ENCODE assay signal across 8 mouse cellular contexts in the genomic region with DNA sequence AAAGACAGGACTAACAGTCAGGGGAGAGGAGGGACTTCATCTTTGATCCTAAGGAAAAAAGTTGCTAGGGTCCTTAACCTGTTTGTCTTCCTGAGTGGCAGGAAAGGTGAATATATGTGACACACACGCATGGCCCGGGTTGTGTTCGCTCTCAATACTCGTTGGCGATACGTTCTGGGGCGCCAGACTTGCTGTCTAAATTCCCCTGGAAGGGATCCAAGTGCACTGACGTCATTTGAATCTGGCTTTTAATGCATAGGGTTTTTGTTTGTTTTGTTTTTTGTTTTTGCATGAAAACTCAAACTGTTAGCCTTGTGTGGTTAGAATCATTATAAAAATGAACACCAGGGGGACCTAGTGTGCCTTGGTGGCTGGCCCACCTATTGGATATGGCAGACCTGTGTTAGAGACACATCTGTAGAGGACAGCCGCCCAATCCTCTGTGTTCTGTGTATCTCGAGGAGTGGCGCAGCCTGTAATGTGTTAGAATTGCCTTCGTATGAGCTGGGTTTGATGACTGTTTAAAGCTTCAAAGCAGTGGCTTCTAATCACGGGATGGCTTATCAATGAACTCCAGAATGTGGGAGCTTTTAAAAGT. TPM values are rescaled to one million over a fixed set of nuclear protein-coding genes. Genes with fewer than 3 reads are reported as not detected.
DNase-seq lines count a peak whose midpoint lies in the region; ATAC-seq and TF ChIP-seq lines count a peak whose summit lies in the region.

No protein-coding gene starts in this region.

- TF ChIP-seq POLR2A in cerebellum, adult 2 months (IDR thresholded peaks at IDR 0.05; ENCODE audit: borderline replicate concordance, insufficient read depth, low read length): no peak

- DNase-seq in cerebellum, adult 2 months: peak; percentile 37 to 59
- no peak for DNase-seq in cerebellum, adult 9-11 months
- peak; percentile 79 for DNase-seq in thymus, postnatal 0 days (ENCODE audit: low spot score)
- DNase-seq in thymus, postnatal 25 days: no peak
- peak; percentile 70 for DNase-seq in kidney, adult 9 months
- DNase-seq in urinary bladder, postnatal 10 days (ENCODE audit: low spot score): no peak

- no peak overlapping the region for H3K4me3 ChIP-seq in cerebellum, adult 2 months (replicated peaks; ENCODE audit: insufficient read depth, low read depth, low read length)
- H3K4me3 ChIP-seq in forebrain, embryonic 12.5 days (replicated peaks): no peak overlapping the region
- no peak overlapping the region for H3K4me3 ChIP-seq in midbrain, embryonic 12.5 days

- no peaks in the 10 kb centered on the region for H3K27me3 ChIP-seq in cerebellum, adult 2 months (ENCODE audit: control insufficient read depth, insufficient read depth, low read length)
- peaks cover 4% of the 10 kb centered on the region for H3K27me3 ChIP-seq in forebrain, embryonic 12.5 days
- H3K27me3 ChIP-seq in midbrain, embryonic 12.5 days: peaks cover 4% of the 10 kb centered on the region

- peak; percentile 79 for TF ChIP-seq CTCF in cerebellum, adult 2 months (IDR thresholded peaks at IDR 0.05; ENCODE audit: borderline replicate concordance, insufficient read depth, low read depth, low read length)

- peak; percentile 55; the same call in 1 of the 2 replicates for ATAC-seq in forebrain, embryonic 12.5 days (ENCODE audit: low FRiP score)
- peak; percentile 70; the same call in 1 of the 2 replicates for ATAC-seq in midbrain, embryonic 12.5 days (ENCODE audit: low FRiP score, low read depth)

- no peaks in the 10 kb centered on the region for H3K36me3 ChIP-seq in forebrain, embryonic 12.5 days (replicated peaks)
- H3K36me3 ChIP-seq in midbrain, embryonic 12.5 days: no peaks in the 10 kb centered on the region

- H3K4me1 ChIP-seq in cerebellum, adult 2 months (ENCODE audit: control insufficient read depth, insufficient read depth, low read length): no peaks in the 10 kb centered on the region
- H3K4me1 ChIP-seq in forebrain, embryonic 12.5 days: no peaks in the 10 kb centered on the region
- H3K4me1 ChIP-seq in midbrain, embryonic 12.5 days: no peaks in the 10 kb centered on the region

- H3K9me3 ChIP-seq in forebrain, embryonic 12.5 days: no peaks in the 10 kb centered on the region
- no peaks in the 10 kb centered on the region for H3K9me3 ChIP-seq in midbrain, embryonic 12.5 days

- no peak overlapping the region for H3K4me2 ChIP-seq in forebrain, embryonic 12.5 days
- no peak overlapping the region for H3K4me2 ChIP-seq in midbrain, embryonic 12.5 days (replicated peaks)

- no peak overlapping the region for H3K27ac ChIP-seq in cerebellum, adult 2 months (ENCODE audit: insufficient read depth, low read length)
- H3K27ac ChIP-seq in forebrain, embryonic 12.5 days: no peak overlapping the region
- H3K27ac ChIP-seq in midbrain, embryonic 12.5 days (replicated peaks): no peak overlapping the region

- 45% methylated on average over 13 of the region's 13 CpGs for WGBS in cerebellum, adult 2 months
- WGBS in forebrain, embryonic 12.5 days: 54% methylated on average over 13 of the region's 13 CpGs
- 62% methylated on average over 13 of the region's 13 CpGs for WGBS in midbrain, embryonic 12.5 days

- no peak overlapping the region for H3K9ac ChIP-seq in forebrain, embryonic 12.5 days
- no peak overlapping the region for H3K9ac ChIP-seq in midbrain, embryonic 12.5 days (replicated peaks)

RNA-seq across cellular contexts. Expression of a gene that starts 19.8 kb away (rescaled TPM):
- polyA plus RNA-seq in cerebellum, adult 2 months (2012; rRNA removed): 63.8 and 64.1 TPM in 2 replicates
- polyA plus RNA-seq in thymus, postnatal 0 days (2015; fragmentation: Nextera tagmentation; extraction: Ambion mirVana): 59.4 and 60.0 TPM in 2 replicates
- 46.9 and 50.2 TPM in 2 replicates for polyA plus RNA-seq in forebrain, embryonic 12.5 days (2016; fragmentation: Nextera tagmentation; extraction: Ambion mirVana)
- 47.0 and 47.1 TPM in 2 replicates for polyA plus RNA-seq in midbrain, embryonic 12.5 days (2016; fragmentation: Nextera tagmentation; extraction: Ambion mirVana)

RNA-seq across cellular contexts. Expression of a gene that starts 27.6 kb away (rescaled TPM):
- polyA plus RNA-seq in cerebellum, adult 2 months (2012; rRNA removed): 39.5 and 47.1 TPM in 2 replicates
- polyA plus RNA-seq in thymus, postnatal 0 days (2015; fragmentation: Nextera tagmentation; extraction: Ambion mirVana): 2.3 and 2.4 TPM in 2 replicates
- polyA plus RNA-seq in forebrain, embryonic 12.5 days (2016; fragmentation: Nextera tagmentation; extraction: Ambion mirVana): 2.4 and 2.6 TPM in 2 replicates
- polyA plus RNA-seq in midbrain, embryonic 12.5 days (2016; fragmentation: Nextera tagmentation; extraction: Ambion mirVana): 2.4 and 3.2 TPM in 2 replicates

RNA-seq across cellular contexts. Expression of a gene that starts 27.9 kb away (rescaled TPM):
- polyA plus RNA-seq in cerebellum, adult 2 months (2012; rRNA removed): 7.9 and 8.9 TPM in 2 replicates
- polyA plus RNA-seq in thymus, postnatal 0 days (2015; fragmentation: Nextera tagmentation; extraction: Ambion mirVana): 14.4 TPM in 2 replicates
- 4.0 and 5.4 TPM in 2 replicates for polyA plus RNA-seq in forebrain, embryonic 12.5 days (2016; fragmentation: Nextera tagmentation; extraction: Ambion mirVana)
- 3.3 and 3.5 TPM in 2 replicates for polyA plus RNA-seq in midbrain, embryonic 12.5 days (2016; fragmentation: Nextera tagmentation; extraction: Ambion mirVana)

RNA-seq across cellular contexts. Expression of a gene that starts 31.8 kb away (rescaled TPM):
- not detected in 2 replicates for polyA plus RNA-seq in cerebellum, adult 2 months (2012; rRNA removed)
- polyA plus RNA-seq in thymus, postnatal 0 days (2015; fragmentation: Nextera tagmentation; extraction: Ambion mirVana): 0.08 and 0.12 TPM in 2 replicates
- not detected in 2 replicates for polyA plus RNA-seq in forebrain, embryonic 12.5 days (2016; fragmentation: Nextera tagmentation; extraction: Ambion mirVana)
- polyA plus RNA-seq in midbrain, embryonic 12.5 days (2016; fragmentation: Nextera tagmentation; extraction: Ambion mirVana): not detected in 2 replicates

Comparison
In these comparisons a context has a peak if more than half of its experiments do, and no peak if none do; other contexts are left out.
1. DNase-seq: peak in cerebellum, adult 2 months (2 of 2), thymus, postnatal 0 days (single experiment) and kidney, adult 9 months (single experiment); none in cerebellum, adult 9-11 months (single experiment), thymus, postnatal 25 days (single experiment) and urinary bladder, postnatal 10 days (single experiment).